Mouse (Mus musculus) kidney, adult 2 months (tissue): ENCODE data around the gene Cercam.

ENCODE experiments used
- CTCF ChIP-seq: fragments of 200-500 bp; conservative IDR thresholded peaks from 2 replicates; pipeline ENCODE4 v1.5.1; 2011; ENCODE audit warnings: low read depth, mild to moderate bottlenecking, control low read depth, low read length, moderate library complexity, mixed read lengths; ENCODE audit not compliant: insufficient read depth, insufficient read length
- POLR2A ChIP-seq: fragments of 200-500 bp; IDR thresholded peaks from one replicate; pipeline ENCODE4 v1.6.1; 2011; ENCODE audit warnings: low read depth, low read length, control low read depth

DNA sequence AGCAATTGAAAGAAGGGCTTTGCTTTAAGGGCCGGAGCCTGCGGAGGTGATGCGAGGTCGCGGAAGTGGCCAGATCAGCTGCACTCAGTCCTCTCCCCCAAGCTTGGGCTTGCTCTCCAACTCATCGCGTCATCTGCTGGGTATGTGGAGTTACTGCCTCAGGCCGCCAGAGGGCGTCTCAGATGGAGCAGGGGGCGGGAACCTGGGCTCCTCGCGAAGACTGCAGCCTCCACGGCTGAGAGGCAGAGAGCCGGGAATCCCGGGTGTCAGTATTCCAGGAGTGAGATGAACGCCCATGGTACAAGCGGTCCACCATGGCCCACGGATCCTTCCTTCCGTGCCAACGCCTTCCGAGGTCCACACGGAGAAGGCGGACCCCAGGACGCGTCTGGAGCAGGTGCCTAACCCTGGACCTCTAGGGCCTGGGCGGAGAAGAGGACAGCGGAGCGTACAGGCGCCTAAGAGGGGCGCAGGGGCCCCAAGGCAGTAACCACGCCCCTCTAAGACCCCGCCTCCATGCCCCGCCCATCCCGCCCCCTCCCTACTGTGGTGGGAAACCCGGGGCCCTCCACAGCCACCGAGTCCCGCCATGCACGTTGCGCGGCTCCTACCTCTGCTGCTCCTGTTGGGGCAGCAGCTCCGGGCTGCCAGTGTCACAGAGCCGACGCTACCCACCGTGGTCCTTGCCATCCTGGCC is at the start of gene Cercam:
- peak; percentile 86 for TF ChIP-seq CTCF
- TF ChIP-seq POLR2A, result no peak
